Mouse (Mus musculus) layer of hippocampus, adult 2 months (tissue): ENCODE measurements around the gene Igfbp5. TPM values are rescaled to one million over a fixed set of nuclear protein-coding genes. Genes with fewer than 3 reads are reported as not detected.

Experiments used
- DNase-seq, 2 experiments: peaks; one replicate each; pipeline ENCODE4 v3.0.0; 2022; ENCODE audit warnings: low spot score in 2 of 2
- H3K27ac ChIP-seq: fragments of 200-600 bp; 2 replicates; pipeline ENCODE4 v1.8.1; 2022
- H3K4me3 ChIP-seq: fragments of 200-600 bp; 2 replicates; pipeline ENCODE4 v1.8.1; 2022; ENCODE audit warnings: mild to moderate bottlenecking
- CTCF ChIP-seq: fragments of 200-600 bp; conservative IDR thresholded peaks from 2 replicates; pipeline ENCODE4 v1.8.1; 2022; ENCODE audit warnings: antibody characterized with exemption, mild to moderate bottlenecking, moderate library complexity
- total RNA-seq, 2 experiments: library from RNA; stranded (reverse); gene quantifications; 2 replicates each; pipeline ENCODE4 v1.2.3; 2021

Gene Igfbp5
- total RNA-seq, 2 experiments from 2014 or later, result 72.5 to 79.3 TPM

GRCm38 (mm10) chr1:72826446-72826845 lies 48.2 kb downstream of the Igfbp5 start:
- H3K27ac ChIP-seq, result no peak overlapping the region

GRCm38 (mm10) chr1:72825921-72826320 lies 48.8 kb downstream of the Igfbp5 start:
- TF ChIP-seq CTCF, result no peak
- no peak overlapping the region for H3K4me3 ChIP-seq

More at GRCm38 (mm10) chr1:72826446-72826845, 48.2 kb downstream of the Igfbp5 start:
- no peak for DNase-seq
- no peak overlapping the region for H3K4me3 ChIP-seq
- no peak for TF ChIP-seq CTCF

GRCm38 (mm10) chr1:72825286-72825685 lies 49.4 kb downstream of the Igfbp5 start:
- DNase-seq, result no peak
- peak overlapping the region; percentile 56 for H3K4me3 ChIP-seq
- no peak for TF ChIP-seq CTCF
- no peak overlapping the region for H3K27ac ChIP-seq

More at GRCm38 (mm10) chr1:72825921-72826320, 48.8 kb downstream of the Igfbp5 start:
- no peak overlapping the region for H3K27ac ChIP-seq
- no peak for DNase-seq

GRCm38 (mm10) chr1:72824707-72825101 lies 50.0 kb downstream of the Igfbp5 start:
- H3K4me3 ChIP-seq, result peak overlapping the region; percentile 56
- DNase-seq, result no peak
- no peak for TF ChIP-seq CTCF
- H3K27ac ChIP-seq, result 0 out of 2 replicates have a peak overlapping the region, but pooled peaks have one; percentile 32

- no peak for DNase-seq
- Histone ChIP-seq H3K4me3 (peak within 1 kb of the TSS; percentile 56), H3K27ac (0 out of 2 replicates have a peak within 1 kb of the TSS, but pooled peaks have one; percentile 32)
- TF ChIP-seq CTCF, result no peak
These were observed 50.7 kb downstream of the Igfbp5 start, which contains the start of gene Igfbp2 for GRCm38 (mm10) chr1:72823751-72824706. Igfbp2 (plus strand) TSS chr1:72824503.

- TF ChIP-seq CTCF, result no peak
- no peak for DNase-seq
- H3K4me3 ChIP-seq, result no peak overlapping the region
- H3K27ac ChIP-seq, result no peak overlapping the region
These were observed 51.8 kb downstream of the Igfbp5 start for GRCm38 (mm10) chr1:72822893-72823292.

- Histone ChIP-seq H3K27ac (no peak overlapping the region), H3K4me3 (no peak overlapping the region)
- TF ChIP-seq CTCF, result no peak
- DNase-seq, result no peak
These were observed 54.7 kb downstream of the Igfbp5 start for GRCm38 (mm10) chr1:72819995-72820394.

GRCm38 (mm10) chr1:72815616-72816015 lies 59.1 kb downstream of the Igfbp5 start:
- DNase-seq, result no peak
- TF ChIP-seq CTCF, result no peak
- H3K4me3 ChIP-seq, result no peak overlapping the region
- no peak overlapping the region for H3K27ac ChIP-seq

- DNase-seq, result no peak
- no peak for TF ChIP-seq CTCF
- H3K4me3 ChIP-seq, result no peak overlapping the region
- H3K27ac ChIP-seq, result no peak overlapping the region
These were observed 59.5 kb downstream of the Igfbp5 start for GRCm38 (mm10) chr1:72815184-72815583.

- TF ChIP-seq CTCF, result no peak
- H3K27ac ChIP-seq, result no peak overlapping the region
- H3K4me3 ChIP-seq, result no peak overlapping the region
- no peak for DNase-seq
These were observed 60.9 kb downstream of the Igfbp5 start for GRCm38 (mm10) chr1:72813639-72814403.

GRCm38 (mm10) chr1:72813089-72813638 lies 61.5 kb downstream of the Igfbp5 start:
- Histone ChIP-seq H3K4me3 (no peak overlapping the region), H3K27ac (no peak overlapping the region)
- TF ChIP-seq CTCF, result no peak
- DNase-seq, result no peak

- Histone ChIP-seq H3K4me3 (no peak overlapping the region), H3K27ac (no peak overlapping the region)
- no peak for DNase-seq
- no peak for TF ChIP-seq CTCF
These were observed 63.6 kb downstream of the Igfbp5 start for GRCm38 (mm10) chr1:72811061-72811460.
